Mouse (Mus musculus): Measurements from ENCODE around the gene Il16.
"Not testable (repeated sequence)": the region's sequence is repeated elsewhere in the genome, so short reads cannot be mapped to it uniquely, and the experiment has no call there.

Il16 gene

GRCm38 (mm10) chr7:83735108-83735781 is 10.3 kb downstream of the Il16 start:
- DNase-seq (ENCODE audit: low read depth, low spot score), result no peak

- DNase-seq (ENCODE audit: low read depth, low spot score), result no peak
These were observed 10.8 kb downstream of the Il16 start for GRCm38 (mm10) chr7:83734671-83735082.

- no peak for DNase-seq (ENCODE audit: low read depth, low spot score)
These were observed 11.3 kb downstream of the Il16 start for GRCm38 (mm10) chr7:83734246-83734645.

- no peak for DNase-seq (ENCODE audit: low read depth, low spot score)
These were observed 12.7 kb downstream of the Il16 start for GRCm38 (mm10) chr7:83732781-83733180.

- DNase-seq (ENCODE audit: low read depth, low spot score), result no peak
These were observed 13.4 kb downstream of the Il16 start for GRCm38 (mm10) chr7:83731961-83732666.

GRCm38 (mm10) chr7:83731297-83731696 is 14.2 kb downstream of the Il16 start:
- no peak for DNase-seq (ENCODE audit: low read depth, low spot score)

GRCm38 (mm10) chr7:83726936-83727632 is 18.4 kb downstream of the Il16 start:
- no peak for DNase-seq (ENCODE audit: low read depth, low spot score)

- DNase-seq (ENCODE audit: low read depth, low spot score), result no peak
These were observed 19.7 kb downstream of the Il16 start for GRCm38 (mm10) chr7:83725801-83726200.

GRCm38 (mm10) chr7:83724541-83724940 is 21.0 kb downstream of the Il16 start:
- DNase-seq (ENCODE audit: low read depth, low spot score), result no peak

GRCm38 (mm10) chr7:83723954-83724353 is 21.6 kb downstream of the Il16 start:
- DNase-seq (ENCODE audit: low read depth, low spot score), result no peak

- no peak for DNase-seq (ENCODE audit: low read depth, low spot score)
These were observed 22.3 kb downstream of the Il16 start for GRCm38 (mm10) chr7:83723221-83723620.

GRCm38 (mm10) chr7:83722485-83722884 is 23.0 kb downstream of the Il16 start:
- DNase-seq (ENCODE audit: low read depth, low spot score), result no peak

GRCm38 (mm10) chr7:83720231-83720630 is 25.3 kb downstream of the Il16 start:
- DNase-seq (ENCODE audit: low read depth, low spot score), result no peak

GRCm38 (mm10) chr7:83717021-83717725 is 28.4 kb downstream of the Il16 start:
- no peak for DNase-seq (ENCODE audit: low read depth, low spot score)

- DNase-seq (ENCODE audit: low read depth, low spot score), result no peak
These were observed 31.9 kb downstream of the Il16 start for GRCm38 (mm10) chr7:83713639-83714038.

- DNase-seq (ENCODE audit: low read depth, low spot score), result not testable (repeated sequence)
These were observed 33.8 kb downstream of the Il16 start for GRCm38 (mm10) chr7:83711676-83712259.

GRCm38 (mm10) chr7:83703046-83703775 is 42.3 kb downstream of the Il16 start:
- no peak for DNase-seq (ENCODE audit: low read depth, low spot score)

- DNase-seq (ENCODE audit: low read depth, low spot score), result no peak
These were observed 46.3 kb downstream of the Il16 start for GRCm38 (mm10) chr7:83699066-83699745.

- DNase-seq (ENCODE audit: low read depth, low spot score), result peak; percentile 44
These were observed 49.9 kb downstream of the Il16 start for GRCm38 (mm10) chr7:83695449-83696212.
